Mouse (Mus musculus) cerebellum, adult 2 months (tissue): ENCODE measurements around the gene Ypel1.

Experiments used
- CTCF ChIP-seq: fragments of 200-500 bp; IDR thresholded peaks from 2 replicates; pipeline ENCODE4 v1.5.1; 2011; ENCODE audit warnings: low read depth, mild to moderate bottlenecking, control low read depth, low read length, moderate library complexity, borderline replicate concordance; ENCODE audit not compliant: insufficient read depth
- POLR2A ChIP-seq: fragments of 200-500 bp; IDR thresholded peaks from 2 replicates; pipeline ENCODE4 v1.6.1; 2011; ENCODE audit warnings: low read length, control low read depth, borderline replicate concordance; ENCODE audit not compliant: insufficient read depth

DNA sequence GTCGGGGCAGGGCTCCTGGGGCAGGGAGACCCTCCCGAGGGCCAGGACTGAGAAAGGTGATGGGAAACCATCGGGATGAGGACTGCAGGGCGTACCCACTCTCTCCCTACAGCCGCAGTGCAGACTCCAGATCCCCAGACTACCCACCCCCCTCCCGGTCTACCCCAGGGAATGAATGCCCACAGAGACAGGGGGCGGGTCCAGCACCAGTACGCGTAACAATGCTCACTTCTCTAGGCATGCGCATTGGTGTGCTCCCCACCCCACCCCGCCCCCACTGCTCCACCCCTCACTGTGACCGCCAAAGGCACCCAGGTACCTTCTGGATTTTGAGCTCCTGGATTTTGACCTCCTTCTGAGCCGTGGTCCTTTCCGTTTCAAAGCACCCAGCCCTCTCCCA, 52.1 kb downstream of the Ypel1 start:
- TF ChIP-seq CTCF (no peak), POLR2A (no peak)
